Mouse (Mus musculus) heart, embryonic 12.5 days (tissue): ENCODE measurements around the gene Prkch. TPM values are rescaled to one million over a fixed set of nuclear protein-coding genes. Genes with fewer than 3 reads are reported as not detected.
"Not testable (repeated sequence)": the region's sequence is repeated elsewhere in the genome, so short reads cannot be mapped to it uniquely, and the experiment has no call there.

Source experiments
- ATAC-seq: fragments of 200-750 bp; cut with Nextera tagmentation; 2 replicates; pipeline ENCODE4 v1.8.0; 2017; ENCODE audit warnings: moderate TSS enrichment, moderate library complexity; ENCODE audit not compliant: insufficient number of reproducible peaks, low FRiP score
- H3K27ac ChIP-seq: fragments of 300-500 bp; sonication (generic); 2 replicates; pipeline ENCODE4 v1.5.1; 2016; ENCODE audit warnings: mild to moderate bottlenecking, moderate library complexity; ENCODE audit not compliant: poor library complexity, severe bottlenecking
- H3K27me3 ChIP-seq: fragments of 300-500 bp; sonication (generic); replicated peaks from 2 replicates; pipeline ENCODE4 v1.6.1; 2016; ENCODE audit warnings: mild to moderate bottlenecking, moderate library complexity
- H3K36me3 ChIP-seq: fragments of 300-500 bp; sonication (generic); 2 replicates; pipeline ENCODE4 v1.6.1; 2016; ENCODE audit warnings: mild to moderate bottlenecking, moderate library complexity
- H3K4me1 ChIP-seq: fragments of 300-500 bp; sonication (generic); replicated peaks from 2 replicates; pipeline ENCODE4 v1.6.1; 2016; ENCODE audit warnings: mild to moderate bottlenecking
- H3K4me2 ChIP-seq: fragments of 300-500 bp; sonication (generic); 2 replicates; pipeline ENCODE4 v1.6.1; 2016; ENCODE audit warnings: mild to moderate bottlenecking, moderate library complexity
- H3K4me3 ChIP-seq: fragments of 300-500 bp; sonication (generic); 2 replicates; pipeline ENCODE4 v1.5.1; 2016; ENCODE audit warnings: mild to moderate bottlenecking
- H3K9ac ChIP-seq: fragments of 300-500 bp; sonication (generic); 2 replicates; pipeline ENCODE4 v1.6.1; 2016; ENCODE audit warnings: mild to moderate bottlenecking, moderate library complexity
- H3K9me3 ChIP-seq: fragments of 300-500 bp; sonication (generic); replicated peaks from 2 replicates; pipeline ENCODE4 v1.6.1; 2016; ENCODE audit warnings: mild to moderate bottlenecking, moderate library complexity
- WGBS: fragments of 180-500 bp; shearing (Covaris S2); methylation state at CpG from one replicate; pipeline ENCODE4 v1.1.7; 2016; 5-methylcytosine and 5-hydroxymethylcytosine counted together
- polyA plus RNA-seq: library from polyadenylated mRNA; unstranded; fragments of >200 nt; fragmentation: Nextera tagmentation; extraction: Ambion mirVana; gene quantifications from 2 replicates; pipeline ENCODE4 v1.2.1, GENCODE M21; 2016

Gene Prkch
- 19.5 and 20.0 TPM in 2 replicates for polyA plus RNA-seq

GRCm38 (mm10) chr12:73584610-73585240 is at the start of gene Prkch:
Gene Prkch, plus strand, starts transcription at chr12:73584796.
- H3K4me1 ChIP-seq: 0 out of 2 replicates have a peak, but pooled peaks cover 15% of the 10 kb centered on the region
- peak within 1 kb of the TSS; percentile 87 for H3K4me2 ChIP-seq
- peak; percentile 88 for ATAC-seq
- H3K4me3 ChIP-seq: peak within 1 kb of the TSS; percentile 64
- no peaks in the 10 kb centered on the region for H3K9me3 ChIP-seq
- no peaks in the 10 kb centered on the region for H3K36me3 ChIP-seq
- H3K27me3 ChIP-seq: peaks cover 6% of the 10 kb centered on the region
- peak within 1 kb of the TSS; percentile 83 for H3K27ac ChIP-seq
- peak within 1 kb of the TSS; percentile 82 for H3K9ac ChIP-seq
- under 1% methylated on average over 49 of the region's 61 CpGs for WGBS

- Histone ChIP-seq H3K4me3 (peak overlapping the region; percentile 18), H3K36me3 (no peaks in the 10 kb centered on the region), H3K4me2 (peak overlapping the region; percentile 52), H3K27ac (no peak overlapping the region), H3K27me3 (peaks cover 14% of the 10 kb centered on the region), H3K9me3 (no peaks in the 10 kb centered on the region; the same call in 1 of the 2 replicates), H3K4me1 (0 out of 2 replicates have a peak, but pooled peaks cover 4% of the 10 kb centered on the region), H3K9ac (no peak overlapping the region; the same call in 1 of the 2 replicates)
- ATAC-seq: peak; percentile 67; the same call in 1 of the 2 replicates
- 24% methylated on average over 17 of the region's 17 CpGs for WGBS
These were observed 47.0 kb upstream of the Prkch start for GRCm38 (mm10) chr12:73537499-73538138.

GRCm38 (mm10) chr12:73538139-73538508 is 46.5 kb upstream of the Prkch start:
- not testable (repeated sequence) for H3K4me1 ChIP-seq, H3K36me3 ChIP-seq, H3K9ac ChIP-seq, H3K27ac ChIP-seq, H3K9me3 ChIP-seq, ATAC-seq
- Histone ChIP-seq H3K4me2 (peak overlapping the region; percentile 52), H3K4me3 (peak overlapping the region; percentile 18), H3K27me3 (peaks cover 19% of the 10 kb centered on the region)
- 31% methylated on average over 3 of the region's 3 CpGs for WGBS

- Histone ChIP-seq H3K4me2 (peak overlapping the region; percentile 34), H3K27ac (no peak overlapping the region), H3K27me3 (peaks cover 23% of the 10 kb centered on the region), H3K4me1 (0 out of 2 replicates have a peak, but pooled peaks cover 4% of the 10 kb centered on the region), H3K9ac (no peak overlapping the region), H3K4me3 (peak overlapping the region; percentile 13; the same call in 1 of the 2 replicates), H3K9me3 (no peaks in the 10 kb centered on the region; the same call in 1 of the 2 replicates), H3K36me3 (no peaks in the 10 kb centered on the region)
- 12% methylated on average over 2 of the region's 2 CpGs for WGBS
- ATAC-seq: no peak
These were observed 45.4 kb upstream of the Prkch start for GRCm38 (mm10) chr12:73539151-73539550.

DNA sequence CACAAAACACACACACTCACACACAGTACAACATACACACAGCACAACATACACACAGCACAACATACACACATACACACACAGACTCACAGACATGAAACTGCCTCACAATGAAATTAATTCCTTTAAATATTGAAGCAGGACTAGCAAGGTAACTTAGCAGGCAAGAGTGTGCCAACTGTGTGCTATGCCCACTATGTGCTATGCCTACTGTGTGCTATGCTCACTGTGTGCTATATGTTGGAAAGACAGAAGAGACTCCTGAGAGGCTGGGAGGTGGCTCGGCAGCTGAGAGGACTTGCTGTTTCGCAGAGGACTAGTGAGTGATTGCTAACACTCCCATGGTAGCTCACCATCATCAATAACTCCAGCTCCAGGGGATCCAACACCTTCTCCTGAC is 44.2 kb upstream of the Prkch start:
- peaks cover 9% of the 10 kb centered on the region for H3K4me1 ChIP-seq
- H3K4me2 ChIP-seq: no peak overlapping the region
- no peaks in the 10 kb centered on the region for H3K36me3 ChIP-seq
- 88% methylated on average over 2 of the region's 2 CpGs for WGBS
- no peak overlapping the region for H3K4me3 ChIP-seq
- no peaks in the 10 kb centered on the region; the same call in 1 of the 2 replicates for H3K9me3 ChIP-seq
- H3K27ac ChIP-seq: no peak overlapping the region
- ATAC-seq: no peak
- no peak overlapping the region for H3K9ac ChIP-seq
- H3K27me3 ChIP-seq: peaks cover 36% of the 10 kb centered on the region

GRCm38 (mm10) chr12:73543191-73543590 is 41.4 kb upstream of the Prkch start:
- WGBS: 85% methylated on average over 5 of the region's 5 CpGs
- Histone ChIP-seq H3K4me3 (no peak overlapping the region), H3K4me1 (peaks cover 20% of the 10 kb centered on the region), H3K27ac (no peak overlapping the region), H3K4me2 (no peak overlapping the region), H3K9ac (no peak overlapping the region), H3K27me3 (peaks cover 63% of the 10 kb centered on the region), H3K9me3 (no peaks in the 10 kb centered on the region; the same call in 1 of the 2 replicates), H3K36me3 (no peaks in the 10 kb centered on the region)
- no peak for ATAC-seq

DNA sequence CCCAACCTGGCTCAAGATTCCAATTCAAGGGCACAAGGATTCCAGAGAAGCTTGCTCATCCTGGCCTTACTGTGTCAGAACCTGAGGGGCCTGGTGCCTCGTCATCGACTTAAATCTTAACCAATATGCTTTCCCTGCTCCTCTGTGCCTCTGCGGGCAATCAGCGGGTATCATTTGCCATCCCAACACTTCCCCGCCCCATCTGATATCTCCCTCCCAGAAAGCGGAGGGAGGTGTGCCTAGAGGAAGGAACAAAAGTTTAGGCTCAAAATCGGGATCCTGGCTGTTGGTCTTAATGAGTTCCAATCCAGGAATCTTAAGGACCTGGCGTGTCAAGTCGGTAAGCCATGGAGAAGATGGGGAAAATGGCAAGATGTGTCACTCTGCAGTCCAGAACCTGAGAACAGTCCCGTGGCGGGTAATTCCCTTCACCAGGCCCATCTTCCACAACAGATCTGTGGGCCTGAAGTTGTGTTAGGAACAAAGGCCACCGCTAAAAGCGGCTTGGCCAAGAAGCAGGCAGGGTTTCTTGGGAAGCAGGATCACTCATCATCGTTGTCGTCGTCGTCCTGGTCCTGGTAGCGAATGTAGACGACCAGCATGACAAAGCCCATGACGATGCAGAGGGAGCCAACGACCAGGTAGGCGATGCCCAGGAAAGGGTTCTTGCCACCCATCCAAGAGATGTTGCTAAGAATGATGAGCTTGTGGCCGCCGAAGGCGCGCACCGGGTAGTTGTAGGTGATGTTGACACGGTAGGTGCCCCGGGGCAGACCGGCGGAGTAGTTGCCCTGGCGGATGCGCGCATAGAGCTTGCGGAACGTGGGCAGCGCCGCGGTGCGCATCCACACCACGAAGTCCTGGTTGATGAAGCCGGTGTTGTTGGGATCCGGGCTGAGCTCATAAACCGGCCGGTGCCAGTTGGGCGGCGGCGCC is 39.6 kb upstream of the Prkch start:
- no peak for ATAC-seq
- 9% methylated on average over 48 of the region's 48 CpGs for WGBS
- peaks cover 78% of the 10 kb centered on the region for H3K27me3 ChIP-seq
- H3K9ac ChIP-seq: peak overlapping the region; percentile 45; the same call in 1 of the 2 replicates
- peak overlapping the region; percentile 49 for H3K4me3 ChIP-seq
- no peaks in the 10 kb centered on the region; the same call in 1 of the 2 replicates for H3K9me3 ChIP-seq
- H3K27ac ChIP-seq: no peak overlapping the region
- H3K4me2 ChIP-seq: peak overlapping the region; percentile 74
- no peaks in the 10 kb centered on the region for H3K36me3 ChIP-seq
- H3K4me1 ChIP-seq: peaks cover 15% of the 10 kb centered on the region

DNA sequence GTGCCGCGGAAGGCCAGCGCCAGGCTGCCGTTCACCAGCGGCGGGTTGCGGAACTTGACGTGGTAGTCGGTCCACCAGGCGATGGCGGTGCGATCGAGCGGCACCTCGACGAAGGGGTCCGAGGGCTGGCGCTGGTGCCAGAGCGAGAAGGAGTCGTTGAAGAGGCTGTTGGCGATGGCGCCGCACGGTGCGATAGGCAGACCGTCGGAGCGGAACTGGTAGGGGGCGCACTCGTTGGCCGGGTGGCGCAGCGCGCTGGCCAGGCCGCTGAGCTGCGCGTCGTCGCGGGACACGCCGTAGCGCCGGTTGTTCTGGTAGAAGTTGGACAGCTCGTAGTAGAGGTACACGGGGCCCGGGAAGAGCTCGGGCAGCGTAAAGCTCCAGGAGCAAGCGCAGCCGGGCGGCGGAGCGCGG is 38.9 kb upstream of the Prkch start:
- Histone ChIP-seq H3K27me3 (peaks cover 85% of the 10 kb centered on the region), H3K4me1 (peaks cover 15% of the 10 kb centered on the region), H3K36me3 (no peaks in the 10 kb centered on the region), H3K27ac (no peak overlapping the region), H3K4me2 (peak overlapping the region; percentile 74), H3K9me3 (no peaks in the 10 kb centered on the region), H3K9ac (peak overlapping the region; percentile 45), H3K4me3 (peak overlapping the region; percentile 49)
- WGBS: under 1% methylated on average over 55 of the region's 55 CpGs
- peak; percentile 46 for ATAC-seq

- Histone ChIP-seq H3K4me2 (peak within 1 kb of the TSS; percentile 74), H3K9ac (peak within 1 kb of the TSS; percentile 45), H3K4me1 (peaks cover 15% of the 10 kb centered on the region), H3K9me3 (no peaks in the 10 kb centered on the region), H3K27me3 (peaks cover 84% of the 10 kb centered on the region), H3K36me3 (no peaks in the 10 kb centered on the region), H3K4me3 (peak within 1 kb of the TSS; percentile 49), H3K27ac (no peak within 1 kb of the TSS)
- peak; percentile 57; the same call in 1 of the 2 replicates for ATAC-seq
- 2% methylated on average over 59 of the region's 61 CpGs for WGBS
These were observed 38.4 kb upstream of the Prkch start, which contains the start of gene Tmem30b for GRCm38 (mm10) chr12:73546086-73546711. Gene Tmem30b, minus strand, starts transcription at chr12:73546392.

DNA sequence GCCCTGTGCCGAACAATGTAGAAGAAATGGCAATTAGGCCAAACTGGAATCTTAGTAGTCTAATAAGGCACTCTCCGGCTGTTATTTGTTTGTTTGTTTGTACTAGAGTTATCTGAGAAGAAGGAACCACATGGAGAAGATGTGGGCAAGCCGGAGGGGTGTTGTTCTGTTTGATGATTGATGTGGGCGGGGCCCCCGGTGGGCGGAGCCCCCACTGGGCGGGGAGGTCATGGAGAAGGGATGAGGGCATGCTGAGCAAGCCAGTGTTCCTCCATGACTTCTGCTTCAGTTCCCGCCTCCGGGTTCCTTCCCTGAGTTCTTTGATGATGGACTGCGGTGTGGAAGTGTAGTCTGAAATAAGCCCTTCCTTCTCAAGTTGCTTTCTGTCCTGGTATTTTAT is 37.0 kb upstream of the Prkch start:
- peaks cover 15% of the 10 kb centered on the region for H3K4me1 ChIP-seq
- H3K4me3 ChIP-seq: no peak overlapping the region
- H3K9ac ChIP-seq: no peak overlapping the region
- peaks cover 72% of the 10 kb centered on the region for H3K27me3 ChIP-seq
- ATAC-seq: no peak
- no peaks in the 10 kb centered on the region for H3K36me3 ChIP-seq
- H3K4me2 ChIP-seq: no peak overlapping the region
- no peaks in the 10 kb centered on the region for H3K9me3 ChIP-seq
- H3K27ac ChIP-seq: no peak overlapping the region
- WGBS: 31% methylated on average over 10 of the region's 10 CpGs
